ENCODE assay signal across 8 mouse cellular contexts in genomic region chr2:31115943-31116731, GRCm38 (mm10). TPM values are rescaled to one million over a fixed set of nuclear protein-coding genes. Genes with fewer than 3 reads are reported as not detected.
DNase-seq lines count a peak whose midpoint lies in the region; ATAC-seq and TF ChIP-seq lines count a peak whose summit lies in the region.

No protein-coding gene starts in this region.

- no peaks in the 10 kb centered on the region for H3K9me3 ChIP-seq in hindbrain, postnatal 0 days (ENCODE audit: low read length)

- H3K27me3 ChIP-seq in hindbrain, postnatal 0 days (ENCODE audit: insufficient read depth, low read length) = no peaks in the 10 kb centered on the region
- no peaks in the 10 kb centered on the region for H3K27me3 ChIP-seq in small intestine, adult 2 months (ENCODE audit: control insufficient read depth, insufficient read depth, low read length)

- H3K27ac ChIP-seq in hindbrain, postnatal 0 days = peak overlapping the region; percentile 1; the same call in 1 of the 2 replicates
- H3K27ac ChIP-seq in small intestine, adult 2 months (ENCODE audit: insufficient read depth, low read depth, low read length) = peak overlapping the region; percentile 44; the same call in 1 of the 2 replicates

- WGBS in hindbrain, postnatal 0 days = 61% methylated on average over 10 of the region's 10 CpGs
- 76% methylated on average over 10 of the region's 10 CpGs for WGBS in small intestine, adult 2 months

- H3K36me3 ChIP-seq in hindbrain, postnatal 0 days (ENCODE audit: insufficient read depth, low read length) = no peaks in the 10 kb centered on the region
- H3K36me3 ChIP-seq in small intestine, adult 2 months (ENCODE audit: control insufficient read depth, insufficient read depth, low read length) = no peaks in the 10 kb centered on the region

- peak; percentile 19; the same call in 1 of the 2 replicates for ATAC-seq in hindbrain, postnatal 0 days

- H3K9ac ChIP-seq in hindbrain, postnatal 0 days (replicated peaks; ENCODE audit: low read length) = no peak overlapping the region

- H3K4me2 ChIP-seq in hindbrain, postnatal 0 days (ENCODE audit: low read depth, low read length) = no peak overlapping the region

- no peak overlapping the region for H3K4me3 ChIP-seq in hindbrain, postnatal 0 days (ENCODE audit: low read length)
- no peak overlapping the region for H3K4me3 ChIP-seq in small intestine, adult 2 months (ENCODE audit: low read depth, low read length)

- H3K4me1 ChIP-seq in hindbrain, postnatal 0 days (ENCODE audit: insufficient read depth, low read length) = no peaks in the 10 kb centered on the region
- peaks cover 11% of the 10 kb centered on the region; the same call in 1 of the 2 replicates for H3K4me1 ChIP-seq in small intestine, adult 2 months (ENCODE audit: control insufficient read depth, insufficient read depth, insufficient read length, low read length)

- no peak for TF ChIP-seq CTCF in hindbrain, postnatal 0 days (IDR thresholded peaks at IDR 0.05; ENCODE audit: low read depth)
- no peak for TF ChIP-seq CTCF in small intestine, adult 2 months (IDR thresholded peaks at IDR 0.05; ENCODE audit: extremely low read depth, insufficient read length, insufficient replicate concordance, low read depth, low read length)

- peak; percentile 63 for DNase-seq in layer of hippocampus, adult 9-11 months
- DNase-seq in layer of hippocampus, adult 11-12 months (ENCODE audit: low spot score) = no peak
- DNase-seq in NIH3T3 (ENCODE audit: low read depth) = peak; percentile 70
- DNase-seq in hindbrain, postnatal 0 days (ENCODE audit: low spot score) = no peak
- no peak for DNase-seq in adrenal gland, postnatal 4 days (ENCODE audit: low spot score in 2 of 2)
- DNase-seq in yolk sac, embryonic 10.5 days (ENCODE audit: low spot score) = no peak
- DNase-seq in heart, postnatal 14 days = no peak

- no peak for TF ChIP-seq POLR2A in small intestine, adult 2 months (IDR thresholded peaks at IDR 0.05; ENCODE audit: low read depth, low read length)

- intact Hi-C loops in heart, postnatal 14 days (cut with DNase I) = no loop called here

RNA-seq across cellular contexts. Expression of gene Fnbp1, which starts 25.7 kb away (rescaled TPM):
- total RNA-seq in hindbrain, postnatal 0 days (2014; rRNA removed) = 20.1 and 24.1 TPM in 2 replicates
- polyA plus RNA-seq in hindbrain, postnatal 0 days (2015; fragmentation: Nextera tagmentation; extraction: Ambion mirVana) = 31.0 and 32.1 TPM in 2 replicates
- polyA plus RNA-seq in small intestine, adult 2 months (2012; rRNA removed) = 20.3 and 28.6 TPM in 2 replicates
- 10 to 100 TPM; 69.0 to 82.4 TPM for total RNA-seq in adrenal gland, postnatal 4 days (2021)
- total RNA-seq in heart, postnatal 14 days (2021) = 10 to 100 TPM; 49.5 to 51.9 TPM

RNA-seq across cellular contexts. Expression of gene Gpr107, which starts 36.0 kb away (rescaled TPM):
- 49.3 and 52.9 TPM in 2 replicates for total RNA-seq in hindbrain, postnatal 0 days (2014; rRNA removed)
- 28.2 and 31.9 TPM in 2 replicates for polyA plus RNA-seq in hindbrain, postnatal 0 days (2015; fragmentation: Nextera tagmentation; extraction: Ambion mirVana)
- polyA plus RNA-seq in small intestine, adult 2 months (2012; rRNA removed) = 14.8 and 30.5 TPM in 2 replicates
- total RNA-seq in adrenal gland, postnatal 4 days (2021) = 10 to 100 TPM; 62.8 to 68.3 TPM
- 10 to 100 TPM; 39.2 to 41.7 TPM for total RNA-seq in heart, postnatal 14 days (2021)

Comparison
In these comparisons a context has a peak if more than half of its experiments do, and no peak if none do; other contexts are left out.
1. DNase-seq: peak in layer of hippocampus, adult 9-11 months (single experiment) and NIH3T3 (single experiment); none in layer of hippocampus, adult 11-12 months (single experiment), hindbrain, postnatal 0 days (single experiment), adrenal gland, postnatal 4 days (0 of 2), yolk sac, embryonic 10.5 days (single experiment) and heart, postnatal 14 days (0 of 2).